Mouse (Mus musculus): Measurements from ENCODE around the gene Ccdc85a. TPM values are rescaled to one million over a fixed set of nuclear protein-coding genes. Genes with fewer than 3 reads are reported as not detected.

Ccdc85a gene
- polyA plus RNA-seq, 1 experiment: not detected

DNA sequence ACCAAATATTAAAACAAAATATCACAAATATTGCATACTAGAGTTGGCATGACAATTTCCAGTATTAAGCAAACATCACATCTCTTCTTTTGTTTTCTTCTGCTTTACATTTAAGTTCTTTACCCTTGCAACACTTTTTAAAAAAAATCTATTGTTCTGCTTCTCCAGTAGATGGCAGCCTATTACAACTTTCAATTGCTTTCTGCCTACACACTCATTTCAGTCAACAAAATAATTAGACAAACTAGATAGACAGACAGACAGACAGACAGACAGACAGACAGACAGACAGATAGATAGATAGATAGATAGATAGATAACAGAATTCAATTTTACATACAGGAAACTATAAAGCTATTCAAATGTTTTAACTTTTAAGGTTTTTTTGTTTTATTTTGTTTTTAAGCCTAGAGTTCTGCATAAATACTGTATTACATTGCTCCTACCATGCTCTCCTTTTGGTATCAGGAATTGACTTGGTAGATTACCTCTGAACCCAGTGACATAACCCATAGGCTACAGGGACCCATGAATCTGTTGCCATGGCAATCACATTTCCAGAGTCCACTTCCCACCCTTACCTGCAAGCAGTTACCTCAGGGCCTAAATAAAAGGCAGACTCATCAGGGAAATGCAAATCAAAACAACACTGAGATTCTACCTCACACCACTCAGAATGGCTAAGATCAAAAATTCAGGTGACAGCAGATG, 26.8 kb upstream of the Ccdc85a start:
- H3K4me3 ChIP-seq: no peak overlapping the region
- TF ChIP-seq SRF (IDR thresholded peaks at IDR 0.05; ENCODE audit: control insufficient read depth, insufficient read length, low read depth) (no peak), POLR2AphosphoS2 (IDR thresholded peaks at IDR 0.05; ENCODE audit: insufficient read length, low read depth) (no peak), MYOG (IDR thresholded peaks at IDR 0.05; ENCODE audit: control insufficient read depth in 1 of 3, insufficient read depth in 1 of 3, insufficient read length in 2 of 3, low read depth in 2 of 3) (no peak), E2F4 (IDR thresholded peaks at IDR 0.05; ENCODE audit: insufficient read depth) (no peak), MAX (IDR thresholded peaks at IDR 0.05; ENCODE audit: low read depth) (no peak), MYOD1 (IDR thresholded peaks at IDR 0.05; ENCODE audit: control insufficient read depth in 1 of 3, insufficient read length in 2 of 3, low read depth in 2 of 3) (no peak), POLR2A (IDR thresholded peaks at IDR 0.05; ENCODE audit: insufficient read length, low read depth) (no peak), REST (IDR thresholded peaks at IDR 0.05; ENCODE audit: insufficient read depth, insufficient read length) (no peak), USF1 (IDR thresholded peaks at IDR 0.05; ENCODE audit: low read depth) (no peak), TCF12 (IDR thresholded peaks at IDR 0.05; ENCODE audit: insufficient read depth, poor library complexity, severe bottlenecking) (no peak), CEBPB (IDR thresholded peaks at IDR 0.05; ENCODE audit: insufficient read depth, poor library complexity, severe bottlenecking) (no peak), TCF3 (IDR thresholded peaks at IDR 0.05; ENCODE audit: insufficient read length, low read depth) (no peak)
- no peaks in the 10 kb centered on the region for H3K79me2 ChIP-seq (ENCODE audit: control insufficient read depth, insufficient read depth)
- no peak overlapping the region for H3ac ChIP-seq (ENCODE audit: control insufficient read depth, insufficient read length)
- H3K4me2 ChIP-seq (ENCODE audit: low read depth): no peak overlapping the region
- no peaks in the 10 kb centered on the region for H3K36me3 ChIP-seq (ENCODE audit: control insufficient read depth, insufficient read depth)
- no peaks in the 10 kb centered on the region for H3K27me3 ChIP-seq (ENCODE audit: control insufficient read depth, insufficient read depth, insufficient read length)

DNA sequence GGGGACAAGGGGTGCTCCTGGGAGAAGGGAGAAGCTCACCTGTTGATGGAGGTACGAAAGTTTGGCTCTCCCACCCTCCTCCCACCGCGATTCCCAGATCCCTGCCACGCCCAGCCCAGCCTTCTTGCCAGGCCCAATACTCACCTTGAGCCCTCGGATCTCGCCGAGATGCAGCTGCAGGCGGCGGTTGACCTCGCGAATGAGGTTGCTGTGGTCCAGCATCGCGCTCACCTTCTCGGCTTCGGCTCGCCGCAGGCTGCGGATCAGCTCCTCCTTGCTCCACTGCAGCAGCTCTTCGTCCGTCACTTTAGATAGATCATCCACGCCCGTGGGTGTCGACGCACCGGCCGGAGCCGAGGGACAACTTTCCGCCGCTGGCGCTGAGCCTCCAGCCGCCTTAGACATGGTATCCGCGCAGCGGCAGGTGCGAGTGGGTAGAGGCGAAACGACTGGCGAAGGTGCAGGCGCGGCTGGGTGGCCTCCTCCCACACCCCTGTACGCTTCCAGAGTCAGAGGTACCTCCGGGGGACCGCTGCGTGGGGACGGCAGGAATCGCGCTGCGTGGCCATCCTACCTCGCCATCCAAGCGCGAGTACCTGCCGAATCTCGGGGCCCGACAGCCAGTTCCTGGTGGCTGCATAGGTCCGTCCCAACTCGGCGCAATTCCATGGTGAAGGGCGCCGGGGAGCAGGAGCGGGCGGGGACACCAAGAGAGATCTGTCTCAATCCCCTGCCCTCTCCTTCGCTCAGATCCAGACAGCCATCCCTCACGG, 800 bp downstream of the Ccdc85a start:
- Histone ChIP-seq H3ac (ENCODE audit: control insufficient read depth, insufficient read length) (no peak overlapping the region), H3K36me3 (ENCODE audit: control insufficient read depth, insufficient read depth) (no peaks in the 10 kb centered on the region), H3K27me3 (ENCODE audit: control insufficient read depth, insufficient read depth, insufficient read length) (peaks cover 11% of the 10 kb centered on the region), H3K4me3 (no peak overlapping the region), H3K4me2 (ENCODE audit: low read depth) (no peak overlapping the region), H3K79me2 (ENCODE audit: control insufficient read depth, insufficient read depth) (no peaks in the 10 kb centered on the region)
- TF ChIP-seq E2F4 (IDR thresholded peaks at IDR 0.05; ENCODE audit: insufficient read depth) (no peak), POLR2AphosphoS2 (IDR thresholded peaks at IDR 0.05; ENCODE audit: insufficient read length, low read depth) (no peak), SRF (IDR thresholded peaks at IDR 0.05; ENCODE audit: control insufficient read depth, insufficient read length, low read depth) (no peak), REST (IDR thresholded peaks at IDR 0.05; ENCODE audit: insufficient read depth, insufficient read length) (no peak), MYOG (IDR thresholded peaks at IDR 0.05; ENCODE audit: control insufficient read depth in 1 of 3, insufficient read depth in 1 of 3, insufficient read length in 2 of 3, low read depth in 2 of 3) (no peak), MAX (IDR thresholded peaks at IDR 0.05; ENCODE audit: low read depth) (no peak), CEBPB (IDR thresholded peaks at IDR 0.05; ENCODE audit: insufficient read depth, poor library complexity, severe bottlenecking) (no peak), TCF3 (IDR thresholded peaks at IDR 0.05; ENCODE audit: insufficient read length, low read depth) (no peak), MYOD1 (IDR thresholded peaks at IDR 0.05; ENCODE audit: control insufficient read depth in 1 of 3, insufficient read length in 2 of 3, low read depth in 2 of 3) (no peak), TCF12 (IDR thresholded peaks at IDR 0.05; ENCODE audit: insufficient read depth, poor library complexity, severe bottlenecking) (no peak), USF1 (IDR thresholded peaks at IDR 0.05; ENCODE audit: low read depth) (no peak), POLR2A (IDR thresholded peaks at IDR 0.05; ENCODE audit: insufficient read length, low read depth) (no peak)

DNA sequence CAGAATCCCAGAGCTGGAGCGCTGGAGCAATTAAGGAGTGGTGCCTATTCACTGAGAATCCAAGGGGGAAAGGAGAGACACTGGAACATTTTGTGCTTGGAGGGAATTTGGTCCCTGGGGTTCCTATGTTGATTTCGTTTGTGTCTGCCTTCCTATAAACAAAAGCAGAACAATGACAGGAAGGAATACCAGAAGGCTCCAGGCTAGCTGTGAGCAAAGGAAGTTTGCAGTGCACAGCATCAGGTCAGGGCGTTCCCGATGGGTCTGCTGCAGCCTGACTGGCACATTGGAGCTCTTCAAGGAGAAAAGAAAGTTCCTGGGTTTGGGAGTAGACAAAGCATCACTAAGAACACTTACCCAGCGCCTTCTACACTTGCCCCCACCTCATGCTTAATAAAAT, 1.9 kb downstream of the Ccdc85a start:
- no peak for TF ChIP-seq MYOG (IDR thresholded peaks at IDR 0.05; ENCODE audit: control insufficient read depth in 1 of 3, insufficient read depth in 1 of 3, insufficient read length in 2 of 3, low read depth in 2 of 3)
- TF ChIP-seq POLR2AphosphoS2 (IDR thresholded peaks at IDR 0.05; ENCODE audit: insufficient read length, low read depth): no peak
- no peak for TF ChIP-seq REST (IDR thresholded peaks at IDR 0.05; ENCODE audit: insufficient read depth, insufficient read length)
- TF ChIP-seq MAX (IDR thresholded peaks at IDR 0.05; ENCODE audit: low read depth): no peak
- Histone ChIP-seq H3K36me3 (ENCODE audit: control insufficient read depth, insufficient read depth) (no peaks in the 10 kb centered on the region), H3K79me2 (ENCODE audit: control insufficient read depth, insufficient read depth) (no peaks in the 10 kb centered on the region), H3K4me3 (no peak overlapping the region), H3ac (ENCODE audit: control insufficient read depth, insufficient read length) (no peak overlapping the region), H3K4me2 (ENCODE audit: low read depth) (no peak overlapping the region), H3K27me3 (ENCODE audit: control insufficient read depth, insufficient read depth, insufficient read length) (peaks cover 11% of the 10 kb centered on the region)

DNA sequence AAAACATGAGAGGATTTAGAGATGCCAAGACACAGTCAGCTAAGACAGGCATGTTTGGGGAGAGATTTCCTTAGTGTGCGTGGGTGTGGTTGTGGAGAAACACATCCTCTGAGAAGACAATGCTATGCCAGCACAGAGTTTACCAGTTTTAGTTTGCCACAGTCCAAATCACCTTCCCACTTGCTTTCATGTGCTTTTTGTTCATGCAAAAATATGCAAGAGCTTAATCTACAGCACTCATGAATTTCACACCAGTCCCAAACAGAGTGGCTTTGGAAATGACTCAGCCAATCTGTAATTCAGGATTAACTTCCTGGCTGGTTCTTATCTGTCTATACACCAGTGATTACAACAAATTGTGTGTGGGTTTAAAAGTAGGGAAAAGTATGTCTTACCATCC, 11.7 kb downstream of the Ccdc85a start:
- no peak for TF ChIP-seq POLR2AphosphoS2 (IDR thresholded peaks at IDR 0.05; ENCODE audit: insufficient read length, low read depth)
- no peak for TF ChIP-seq SRF (IDR thresholded peaks at IDR 0.05; ENCODE audit: control insufficient read depth, insufficient read length, low read depth)
- TF ChIP-seq MYOD1 (IDR thresholded peaks at IDR 0.05; ENCODE audit: control insufficient read depth in 1 of 3, insufficient read length in 2 of 3, low read depth in 2 of 3): no peak
- TF ChIP-seq TCF3 (IDR thresholded peaks at IDR 0.05; ENCODE audit: insufficient read length, low read depth): no peak
- TF ChIP-seq POLR2A (IDR thresholded peaks at IDR 0.05; ENCODE audit: insufficient read length, low read depth): no peak
- TF ChIP-seq MYOG (IDR thresholded peaks at IDR 0.05; ENCODE audit: control insufficient read depth in 1 of 3, insufficient read depth in 1 of 3, insufficient read length in 2 of 3, low read depth in 2 of 3): no peak
- no peak for TF ChIP-seq USF1 (IDR thresholded peaks at IDR 0.05; ENCODE audit: low read depth)
- TF ChIP-seq CEBPB (IDR thresholded peaks at IDR 0.05; ENCODE audit: insufficient read depth, poor library complexity, severe bottlenecking): no peak
- Histone ChIP-seq H3K36me3 (ENCODE audit: control insufficient read depth, insufficient read depth) (no peaks in the 10 kb centered on the region), H3K4me3 (no peak overlapping the region), H3K79me2 (ENCODE audit: control insufficient read depth, insufficient read depth) (no peaks in the 10 kb centered on the region), H3K27me3 (ENCODE audit: control insufficient read depth, insufficient read depth, insufficient read length) (no peaks in the 10 kb centered on the region), H3ac (ENCODE audit: control insufficient read depth, insufficient read length) (no peak overlapping the region), H3K4me2 (ENCODE audit: low read depth) (no peak overlapping the region)
